Mouse (Mus musculus): Measurements from ENCODE around the gene Mindy4.
A peak's percentile ranks its signal among the peaks of the same experiment; 100 is the strongest.
"Not testable (repeated sequence)": the region's sequence is repeated elsewhere in the genome, so short reads cannot be mapped to it uniquely, and the experiment has no call there.

Mindy4 gene

DNA sequence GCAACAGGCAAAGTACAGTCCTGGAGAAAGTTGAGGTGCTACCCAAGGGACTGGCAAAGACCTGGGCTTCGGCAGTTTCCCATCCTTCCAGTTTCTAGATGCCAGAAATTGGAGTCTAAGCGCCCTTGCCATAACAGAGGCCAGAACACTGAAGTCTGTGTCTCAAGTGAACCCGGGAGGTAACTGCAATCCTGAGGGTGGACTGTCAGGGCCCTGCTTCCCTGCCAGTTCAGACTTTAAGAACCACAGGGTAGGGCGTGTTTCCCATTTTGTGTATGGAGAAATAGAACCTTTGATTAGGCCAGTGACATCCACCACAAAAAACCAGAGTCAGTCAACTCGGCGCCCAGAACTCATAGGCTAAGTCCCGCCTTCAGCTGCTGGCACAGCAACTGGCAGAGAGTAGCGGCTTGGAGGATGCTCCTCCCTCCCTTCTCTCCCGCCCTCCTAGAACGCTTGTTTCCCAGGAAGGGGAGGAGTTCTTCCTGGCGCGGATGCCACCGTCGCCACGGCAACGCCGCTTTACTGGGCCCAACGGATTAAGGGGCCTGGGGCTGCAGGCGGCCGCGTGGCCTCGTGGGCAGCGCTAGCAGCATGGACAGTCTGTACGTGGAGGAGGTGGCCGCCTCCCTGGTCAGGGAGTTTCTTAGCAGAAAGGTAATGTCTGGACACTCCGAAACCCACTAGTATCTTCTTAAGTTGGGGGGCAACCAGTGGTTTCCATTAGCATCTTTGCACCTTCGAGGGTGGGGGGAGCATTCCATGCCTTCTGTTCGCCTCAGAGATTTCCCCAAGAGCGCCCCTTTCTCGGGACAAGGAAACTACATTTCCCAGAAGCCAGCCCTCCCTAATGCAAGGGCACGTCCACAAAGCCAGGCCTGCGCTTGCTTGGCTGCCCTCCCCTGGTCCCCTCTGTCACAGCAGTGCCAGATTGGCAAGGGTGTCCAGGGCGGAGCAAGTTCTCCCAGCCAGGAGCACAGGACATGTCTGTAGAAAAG lies at the start of gene Mindy4:
Gene Mindy4 (plus strand): TSS at position 471 of the 998 bp plus-strand sequence.
- peak in 1 of 2 experiments; percentile 3 for DNase-seq (ENCODE audit: low spot score in 2 of 2)

DNA sequence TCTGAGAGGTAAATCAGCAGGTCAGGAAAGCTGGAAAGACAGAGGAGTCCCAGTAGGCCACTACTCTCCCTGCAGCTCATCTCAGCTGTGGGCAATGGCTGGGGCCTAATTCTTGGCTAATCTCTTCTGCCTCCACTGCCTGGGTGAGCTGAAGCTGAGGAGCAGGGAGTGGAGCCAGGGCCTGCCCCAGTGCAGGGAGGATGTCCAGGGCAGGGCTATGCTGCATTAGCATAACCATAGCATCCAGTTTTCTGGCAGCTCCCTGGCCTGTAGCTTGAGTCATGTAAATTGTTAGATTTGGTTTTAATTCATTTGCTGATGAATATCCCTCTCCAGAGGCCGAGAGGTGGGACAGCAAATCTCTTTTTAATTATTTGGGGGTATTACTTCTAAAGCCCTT lies 43.9 kb upstream of the Mindy4 start:
- no peak for DNase-seq (ENCODE audit: low spot score in 2 of 2)

DNA sequence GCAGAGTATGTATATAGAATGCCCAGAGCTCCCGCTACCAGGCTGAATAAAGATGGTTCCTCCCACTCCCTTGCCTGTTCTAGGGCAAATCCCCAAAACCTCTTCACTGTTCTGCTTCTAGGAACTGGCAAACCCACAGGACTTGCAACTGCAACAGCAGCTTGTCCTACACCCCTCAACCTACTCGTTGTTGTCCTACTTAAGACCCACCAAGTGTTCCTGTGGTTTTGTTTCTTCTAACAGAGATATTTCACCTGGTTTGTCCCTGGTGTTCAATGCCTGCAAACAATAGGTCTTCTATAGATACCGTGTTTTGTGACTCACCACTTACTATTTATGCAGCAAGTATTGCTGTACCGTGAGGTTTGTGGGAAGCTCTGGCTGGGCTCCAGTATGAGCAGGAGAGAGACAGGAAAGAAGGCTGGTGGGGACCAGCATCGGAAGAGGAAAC lies 41.8 kb upstream of the Mindy4 start:
- DNase-seq (ENCODE audit: low spot score in 2 of 2) = no peak

DNA sequence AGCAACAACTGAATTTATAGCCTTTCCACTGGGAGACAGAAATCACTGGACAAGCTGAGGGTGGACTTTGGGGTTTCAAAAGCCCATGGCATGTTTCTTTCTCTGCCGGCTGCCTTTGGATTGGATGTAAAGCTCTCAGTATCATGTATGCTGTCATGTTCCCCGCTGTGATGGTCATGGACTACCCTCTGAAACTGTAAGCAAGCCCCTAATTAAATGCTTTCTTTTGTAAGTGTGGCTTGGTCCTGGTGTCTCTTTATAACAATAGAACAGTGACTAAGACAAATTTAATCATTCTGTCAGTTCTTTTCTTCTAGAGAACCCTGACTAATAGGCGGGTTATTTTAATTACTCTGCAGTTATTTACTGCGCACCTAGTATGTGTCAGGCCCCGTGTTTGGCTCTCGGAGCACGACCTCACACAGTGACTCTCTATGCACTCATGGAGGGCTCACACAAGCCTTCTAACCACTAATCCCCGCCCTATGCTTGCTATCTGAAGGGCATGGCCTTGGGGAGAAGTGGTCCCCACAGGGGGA lies 40.1 kb upstream of the Mindy4 start:
- no peak for DNase-seq (ENCODE audit: low spot score in 2 of 2)

DNA sequence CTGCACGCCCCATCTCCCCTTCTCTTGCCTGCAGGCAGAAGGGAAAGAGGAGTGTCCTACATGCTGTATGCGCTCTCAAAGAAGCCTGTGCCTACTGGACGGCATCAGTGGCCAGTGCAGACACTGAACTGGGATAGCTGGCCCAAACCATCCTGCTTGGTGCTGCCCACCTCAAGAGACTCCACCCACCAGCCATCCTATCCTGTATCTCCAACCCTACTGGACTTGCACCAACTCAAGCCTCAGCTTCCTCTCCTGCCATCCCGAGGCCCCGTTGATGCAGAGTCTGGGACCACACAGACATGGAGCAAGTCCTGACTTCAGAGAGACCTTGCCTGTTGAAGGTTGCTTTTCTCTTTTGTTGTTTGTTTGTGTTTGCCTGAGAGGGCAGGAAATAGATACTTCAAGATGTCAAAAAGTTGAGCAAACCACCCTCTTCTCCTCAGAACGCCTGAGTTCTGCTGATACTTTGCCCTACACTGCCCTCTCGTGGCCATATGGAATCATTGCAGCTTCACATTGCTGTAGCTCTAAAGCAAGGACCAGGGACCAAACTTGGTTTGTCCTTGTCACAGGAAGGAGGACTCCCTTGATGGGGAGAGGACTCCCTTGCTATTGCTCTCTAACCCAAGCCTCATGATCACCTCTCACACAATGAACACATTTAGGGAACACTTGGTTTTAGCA lies 36.3 kb upstream of the Mindy4 start:
- peak; percentile 51 to 64 for DNase-seq (ENCODE audit: low spot score in 2 of 2)

DNA sequence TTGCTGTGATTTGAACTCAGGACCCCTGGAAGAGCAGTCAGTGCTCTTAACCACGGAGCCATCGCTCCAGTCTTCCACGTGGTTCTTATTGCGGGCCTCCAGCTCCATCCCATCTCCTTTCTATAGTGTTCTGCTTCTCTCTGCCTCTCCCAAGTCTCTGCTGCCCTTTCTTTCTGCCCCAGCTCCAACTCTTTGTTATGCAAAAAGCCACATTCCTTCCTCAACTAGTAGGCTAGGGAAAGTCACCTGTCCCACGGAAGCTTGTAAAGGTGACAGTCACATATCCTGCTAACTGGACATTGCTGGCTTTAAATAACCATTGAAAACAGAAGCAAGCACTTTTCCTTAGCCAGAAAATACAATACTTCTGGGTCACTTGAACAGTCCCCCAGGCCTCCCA lies 33.4 kb upstream of the Mindy4 start:
- no peak for DNase-seq (ENCODE audit: low spot score in 2 of 2)

DNA sequence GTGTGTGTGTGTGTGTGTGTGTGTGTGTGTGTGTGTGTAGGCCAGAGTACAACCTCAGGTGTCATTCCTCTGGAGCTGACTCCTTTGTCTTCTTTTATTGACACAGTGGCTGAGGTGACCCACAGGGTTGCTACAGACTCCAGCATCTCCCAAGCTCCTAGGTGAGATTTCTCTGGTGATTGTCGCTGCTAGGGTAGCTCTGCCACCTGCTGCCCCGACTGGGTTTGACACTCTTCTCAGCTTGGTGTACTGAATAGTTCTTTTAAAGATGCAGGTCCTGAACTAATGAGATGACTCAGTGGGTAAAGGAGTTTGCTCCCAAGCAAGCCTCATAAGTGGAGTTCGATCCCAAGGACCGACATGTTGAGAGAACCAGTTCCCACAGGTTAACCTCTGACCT lies 31.5 kb upstream of the Mindy4 start:
- DNase-seq (ENCODE audit: low spot score in 2 of 2) = no peak

DNA sequence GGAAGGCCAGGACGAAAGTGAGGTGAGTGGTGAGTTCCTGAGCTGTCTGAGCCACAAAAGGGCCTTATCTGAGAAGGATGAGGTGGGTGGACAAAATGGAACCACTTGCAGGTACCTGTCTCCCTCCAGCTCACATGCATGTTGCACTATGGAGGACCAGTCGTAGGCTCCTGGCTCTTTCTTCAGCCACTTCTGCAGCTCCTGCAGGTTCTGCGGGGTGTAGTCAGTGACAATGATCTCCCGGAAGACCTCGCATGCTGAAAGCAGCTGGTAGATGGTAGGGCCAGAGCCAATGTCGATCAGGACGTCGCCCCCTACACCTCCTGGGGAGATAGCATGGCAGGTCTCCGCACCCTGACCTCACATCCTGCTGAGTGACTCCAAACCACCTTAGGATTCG lies 30.0 kb upstream of the Mindy4 start:
- DNase-seq (ENCODE audit: low spot score in 2 of 2) = no peak

DNA sequence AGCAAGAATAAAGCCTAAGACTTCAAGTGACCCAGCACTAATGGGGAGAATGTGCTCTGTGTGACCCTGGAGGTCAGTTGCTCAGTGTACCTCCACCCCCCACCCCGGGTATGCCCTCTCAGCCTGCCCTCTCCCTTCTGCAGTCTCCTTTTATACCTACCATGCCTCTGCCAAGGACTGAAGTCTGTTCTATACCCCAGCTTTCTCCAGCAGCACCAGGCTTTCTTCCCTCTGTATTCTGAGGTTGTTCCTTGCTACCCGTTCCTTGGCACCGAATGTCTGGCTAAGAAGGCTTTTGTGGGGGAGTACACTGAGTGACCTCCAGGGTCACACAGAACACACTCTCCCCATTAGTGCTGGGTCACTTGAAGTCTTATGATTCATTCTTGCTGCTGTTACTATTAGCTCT lies 29.2 kb upstream of the Mindy4 start:
- no peak for DNase-seq (ENCODE audit: low spot score in 2 of 2)

DNA sequence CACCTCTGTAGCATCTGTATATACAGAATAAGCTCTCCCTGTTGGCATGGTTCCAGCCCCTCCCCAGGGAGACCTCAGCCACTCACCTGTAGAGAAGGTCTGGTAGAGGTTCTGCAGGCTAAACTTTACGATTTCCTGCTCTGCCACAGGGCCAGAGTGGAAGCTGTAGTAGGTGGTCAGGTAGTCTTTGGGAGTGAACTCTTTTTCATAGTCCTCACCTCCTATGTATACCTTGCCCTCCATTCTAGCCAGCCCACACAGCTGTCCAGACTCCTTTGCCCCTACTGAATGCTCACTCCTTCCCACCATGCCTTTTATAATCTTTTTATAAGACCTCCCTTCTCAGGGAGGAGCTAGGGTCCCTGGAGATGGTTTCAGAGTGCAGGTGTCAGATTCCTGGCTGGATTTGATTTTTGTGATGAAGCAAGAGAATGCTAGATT lies 28.4 kb upstream of the Mindy4 start, which contains the start of gene Inmt:
Gene Inmt (minus strand): TSS at position 303 of the 441 bp plus-strand sequence.
- no peak for DNase-seq (ENCODE audit: low spot score in 2 of 2)

DNA sequence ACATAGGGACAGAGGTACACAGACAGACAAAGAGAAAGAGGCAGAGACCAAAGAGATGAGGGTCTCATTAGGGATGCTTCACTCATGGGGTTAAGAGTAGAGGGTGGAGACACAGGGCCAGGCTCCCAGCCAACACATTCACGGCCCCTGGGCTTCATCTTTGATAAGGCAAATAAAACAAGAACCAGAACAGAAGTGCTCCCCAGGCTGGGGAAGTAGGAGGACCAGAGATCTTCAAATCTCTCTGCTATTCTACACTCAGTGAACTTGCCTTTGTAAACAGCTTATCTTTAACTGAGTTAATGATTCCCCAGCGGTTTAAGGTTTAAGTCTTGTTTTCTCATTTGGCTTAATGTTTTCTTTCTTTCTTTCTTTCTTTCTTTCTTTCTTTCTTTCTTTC lies 27.7 kb upstream of the Mindy4 start:
- no peak for DNase-seq (ENCODE audit: low spot score in 2 of 2)

DNA sequence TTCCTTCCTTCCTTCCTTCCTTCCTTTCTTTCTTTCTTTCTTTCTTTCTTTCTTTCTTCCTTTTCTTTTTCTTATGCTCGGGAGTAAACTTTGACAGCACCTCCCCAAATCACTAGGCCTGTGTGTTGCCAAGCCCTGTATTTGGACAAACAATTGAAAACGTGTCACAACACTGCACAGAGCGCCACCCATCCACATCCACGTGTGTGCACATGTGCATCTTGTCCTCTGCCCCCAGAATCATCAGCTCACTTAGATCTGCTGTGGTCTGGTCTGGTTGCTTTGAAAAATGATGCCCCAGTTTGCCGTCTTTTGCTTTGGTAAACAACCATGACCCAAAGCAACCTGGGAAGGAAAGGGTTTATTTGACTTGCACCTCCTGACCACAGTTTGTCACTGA lies 27.3 kb upstream of the Mindy4 start:
- DNase-seq (ENCODE audit: low spot score in 2 of 2) = no peak

DNA sequence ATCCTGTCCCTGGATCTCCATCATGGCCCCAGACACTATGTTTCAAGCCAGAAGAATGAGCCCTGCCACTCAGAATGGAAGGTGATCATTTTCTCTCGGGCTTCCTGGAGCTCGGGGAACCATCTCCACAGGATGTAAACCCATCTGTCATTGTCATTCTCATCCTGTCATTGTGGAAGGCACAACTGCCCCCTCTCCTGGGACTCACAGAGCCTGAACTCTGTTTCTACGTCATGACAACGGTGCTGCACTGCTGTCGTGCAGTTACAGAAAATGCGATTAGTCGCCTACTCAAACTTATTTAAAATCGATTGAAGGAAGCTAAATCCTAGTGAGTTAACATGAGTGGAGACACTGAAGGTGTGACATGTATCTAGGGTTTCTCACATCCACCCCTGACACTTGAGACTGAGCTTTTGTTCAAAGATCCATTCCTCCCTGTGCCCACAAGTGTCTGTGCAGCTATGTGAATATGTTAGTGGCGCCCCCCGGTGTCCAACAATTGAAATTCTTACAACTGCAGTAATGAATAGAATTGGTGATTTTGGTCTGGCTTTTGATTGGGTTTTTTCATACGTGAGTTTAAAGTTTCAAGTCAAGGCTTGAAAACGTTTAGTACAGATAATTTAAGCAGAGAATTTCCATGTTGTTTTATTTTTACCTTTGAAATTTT lies 26.0 kb upstream of the Mindy4 start:
- DNase-seq (ENCODE audit: low spot score in 2 of 2) = peak in 1 of 2 experiments; percentile 6

DNA sequence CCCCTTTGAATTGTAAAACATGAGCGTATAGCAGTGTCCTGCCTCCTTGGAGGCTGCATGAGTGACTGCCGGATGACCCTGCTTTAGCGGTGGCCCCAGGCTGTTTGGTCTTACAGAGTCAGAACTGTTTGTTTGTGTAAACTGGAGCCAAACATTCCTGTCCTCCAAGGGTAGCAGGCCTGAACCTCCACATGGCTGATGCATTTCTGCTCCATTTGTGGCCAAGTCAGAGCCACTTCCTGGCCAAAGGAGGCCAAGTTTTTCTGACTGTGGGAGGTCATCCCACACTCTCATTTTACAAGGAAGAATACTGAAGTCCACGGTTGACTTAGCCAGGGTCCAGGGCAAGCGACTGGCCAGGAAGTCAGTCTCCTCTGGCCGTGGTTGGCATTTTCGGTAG lies 23.6 kb upstream of the Mindy4 start:
- no peak for DNase-seq (ENCODE audit: low spot score in 2 of 2)

DNA sequence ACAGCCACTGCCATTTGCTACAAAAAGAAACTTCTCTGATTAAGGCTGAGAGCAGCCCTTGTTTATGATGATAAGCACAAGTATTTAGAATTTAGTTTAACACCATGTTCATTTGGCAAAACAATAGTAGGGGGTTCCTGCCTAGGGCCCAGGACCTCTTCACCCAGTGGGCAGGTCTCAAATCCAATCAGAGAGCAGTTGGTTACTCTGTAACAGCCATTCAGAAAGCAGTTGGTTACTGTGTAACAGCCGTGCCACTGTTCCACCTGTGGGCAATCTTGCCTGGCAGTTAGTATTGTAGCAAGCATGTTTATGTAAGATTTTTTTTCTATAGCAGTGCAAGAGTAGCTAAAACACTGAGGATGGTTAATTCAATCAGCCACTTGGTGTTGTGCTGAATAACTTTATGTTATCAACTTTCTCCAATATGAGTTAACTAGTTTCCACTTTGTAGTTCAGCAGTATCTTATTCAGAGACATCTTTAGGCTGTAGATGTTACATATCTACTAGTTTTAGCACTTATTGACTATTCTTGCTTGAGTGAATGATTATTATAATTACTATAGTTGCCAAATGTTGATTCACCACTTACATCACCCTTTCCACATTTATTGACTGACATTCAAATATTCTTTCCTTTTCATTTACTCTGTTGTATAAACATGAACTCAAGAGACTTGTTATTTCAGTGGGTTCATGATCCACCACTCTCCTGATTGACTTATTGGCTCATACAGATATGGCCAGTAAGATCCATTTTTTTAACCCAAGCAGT lies 20.3 kb upstream of the Mindy4 start:
- no peak for DNase-seq (ENCODE audit: low spot score in 2 of 2)

DNA sequence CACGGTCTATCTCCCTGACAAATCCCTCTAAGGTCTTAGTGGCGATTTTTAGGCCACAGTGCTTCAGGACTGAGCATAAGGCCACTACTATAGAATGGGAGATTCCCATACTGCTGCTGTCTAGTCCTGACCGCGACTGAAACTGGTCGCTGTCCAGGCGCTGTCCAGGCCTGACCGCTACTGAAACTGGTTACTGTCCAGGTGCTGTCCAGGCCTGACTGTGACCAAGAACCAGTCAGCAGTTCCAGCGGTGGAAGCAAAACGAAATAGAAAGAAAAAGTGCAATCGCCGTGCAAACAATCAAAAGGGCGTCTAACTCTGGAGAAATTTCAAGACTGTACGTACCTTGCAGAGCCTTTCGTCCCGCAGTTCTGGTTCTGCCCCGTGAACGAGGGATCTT lies 15.4 kb upstream of the Mindy4 start:
- DNase-seq (ENCODE audit: low spot score in 2 of 2) = not testable (repeated sequence)

DNA sequence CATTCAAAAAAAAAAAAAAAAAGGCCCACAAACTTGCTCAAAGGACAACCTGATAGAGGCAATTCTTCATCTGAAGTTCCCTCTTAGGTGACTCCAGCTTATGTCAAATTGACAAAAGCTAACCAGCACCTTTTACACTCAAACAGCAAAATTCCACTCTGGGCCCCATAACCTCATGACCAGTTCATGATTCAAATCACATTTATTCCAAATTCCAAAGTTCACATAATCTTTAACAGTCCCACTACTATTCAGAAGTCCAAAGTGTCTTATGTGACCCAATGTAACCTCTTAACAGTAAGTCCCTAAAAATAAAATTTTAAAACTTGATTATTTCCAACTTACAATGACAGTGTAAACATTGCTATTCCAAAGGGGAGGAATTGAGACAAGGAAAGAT lies 13.8 kb upstream of the Mindy4 start:
- no peak for DNase-seq (ENCODE audit: low spot score in 2 of 2)

DNA sequence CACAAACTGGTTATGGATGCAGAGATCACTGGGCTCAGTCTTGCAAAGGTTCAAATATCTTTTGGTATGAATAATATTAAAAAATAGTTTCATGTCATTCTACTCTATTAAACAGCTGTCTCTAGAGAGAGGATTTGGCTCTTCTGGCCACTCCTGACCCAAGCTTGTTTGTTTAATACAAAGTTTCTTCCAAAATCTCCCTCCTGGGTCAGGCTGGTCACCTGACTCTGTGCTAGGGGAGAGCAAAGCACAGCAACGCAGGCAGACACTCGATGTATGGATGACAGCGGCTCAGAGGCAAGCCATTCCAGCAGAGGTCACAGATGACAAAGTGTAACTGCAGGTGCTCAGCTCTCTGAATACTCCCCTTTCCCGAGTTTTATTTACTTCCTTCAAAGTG lies 11.6 kb upstream of the Mindy4 start:
- no peak for DNase-seq (ENCODE audit: low spot score in 2 of 2)

DNA sequence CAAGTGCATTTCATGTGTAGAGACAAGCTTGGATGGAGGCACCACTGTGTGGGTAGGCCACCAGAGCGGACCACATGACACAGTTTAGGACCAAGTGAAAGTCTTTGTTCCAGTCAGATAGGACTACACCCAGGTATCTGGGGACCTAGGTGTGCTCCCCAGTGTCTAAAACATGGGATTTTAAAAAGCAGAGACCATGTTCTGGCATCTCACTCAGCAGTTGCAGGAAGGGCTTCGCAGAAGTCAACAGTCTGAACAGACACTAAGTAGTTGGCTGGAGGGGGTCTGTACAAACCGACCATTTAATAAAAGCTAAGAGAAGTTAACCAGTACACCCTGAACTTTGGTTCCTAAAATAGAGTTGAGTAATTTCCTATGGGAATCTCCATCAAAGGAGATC lies 10.0 kb upstream of the Mindy4 start:
- DNase-seq (ENCODE audit: low spot score in 2 of 2) = no peak

DNA sequence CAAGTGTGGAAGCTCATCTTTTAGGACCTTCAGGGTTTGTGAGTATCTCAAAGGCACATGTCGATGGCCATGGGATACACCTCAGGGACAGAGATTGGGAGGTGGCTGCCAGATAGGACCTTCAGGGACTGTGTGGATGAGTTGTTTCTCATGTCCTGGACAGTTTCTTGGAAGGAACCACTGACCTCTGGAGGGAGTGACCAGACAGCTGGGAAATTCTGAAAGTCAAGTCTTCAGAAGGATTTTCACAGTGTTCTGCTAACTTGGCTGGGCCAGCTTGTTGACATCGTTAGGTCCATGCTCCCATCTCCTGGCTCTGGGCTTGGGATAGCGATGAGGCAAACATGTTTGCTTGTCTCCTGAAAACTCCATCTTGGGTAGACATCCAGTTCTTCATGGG lies 4.1 kb upstream of the Mindy4 start:
- DNase-seq (ENCODE audit: low spot score in 2 of 2) = no peak

DNA sequence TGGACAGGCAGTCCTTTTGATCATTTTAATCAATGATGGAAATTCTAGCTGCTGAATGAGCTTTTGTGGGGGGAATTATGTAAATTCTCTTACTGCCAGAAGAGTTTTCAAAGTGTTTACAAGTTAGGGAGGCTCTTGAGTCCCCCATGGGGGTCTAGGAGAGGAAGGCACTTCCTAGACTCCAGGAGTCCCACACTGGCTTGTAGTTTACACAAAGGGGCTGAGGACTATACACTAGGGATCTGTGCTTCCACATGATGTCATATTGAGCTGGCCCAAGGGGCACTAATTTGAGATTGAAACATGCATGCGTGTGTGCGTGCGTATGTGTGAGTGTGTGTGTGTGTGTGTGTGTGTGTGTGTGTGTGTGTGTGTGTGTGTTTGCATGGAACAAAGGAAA lies 748 bp downstream of the Mindy4 start:
- DNase-seq (ENCODE audit: low spot score in 2 of 2) = no peak
